Mouse (Mus musculus): ENCODE results near the gene Nab1.

GRCm38 (mm10) chr1:52501090-52501489, 611 bp upstream of the Nab1 start:
- TF ChIP-seq CTCF (IDR thresholded peaks at IDR 0.05; ENCODE audit: low read depth) (no peak), EP300 (IDR thresholded peaks at IDR 0.05; ENCODE audit: low read depth) (no peak)

Measured in liver, postnatal 0 days (tissue).